Mouse (Mus musculus): ENCODE measurements at regions not wholly inside any gene's neighbourhood (a gene's known extent, or its start where the extent isn't known, plus 50 kb on each side); places are given as distances from the start of the nearest gene placed in this dataset.

DNA sequence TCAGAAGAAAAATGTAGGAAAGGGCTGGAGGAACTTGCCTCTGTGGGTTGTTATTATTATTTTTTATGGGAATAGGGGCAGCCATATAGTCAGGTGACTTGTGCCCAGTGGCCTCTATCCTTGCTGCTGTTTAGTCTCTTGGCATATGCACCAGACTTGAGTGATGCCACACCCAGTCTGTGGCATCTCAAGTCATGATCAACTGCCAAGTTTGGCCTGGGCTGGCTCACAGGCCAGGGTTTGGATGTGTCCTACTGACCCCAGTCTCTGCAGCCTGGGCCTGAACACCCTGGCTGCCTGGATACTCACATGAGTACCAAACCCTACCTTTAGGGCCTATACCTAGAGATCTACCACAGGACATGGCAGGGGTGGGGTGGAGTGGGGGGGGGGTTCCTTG is 133.8 kb downstream of the Cyp26a1 start:
- no peak for ATAC-seq (ENCODE audit: insufficient number of reproducible peaks, low FRiP score, low TSS enrichment)

DNA sequence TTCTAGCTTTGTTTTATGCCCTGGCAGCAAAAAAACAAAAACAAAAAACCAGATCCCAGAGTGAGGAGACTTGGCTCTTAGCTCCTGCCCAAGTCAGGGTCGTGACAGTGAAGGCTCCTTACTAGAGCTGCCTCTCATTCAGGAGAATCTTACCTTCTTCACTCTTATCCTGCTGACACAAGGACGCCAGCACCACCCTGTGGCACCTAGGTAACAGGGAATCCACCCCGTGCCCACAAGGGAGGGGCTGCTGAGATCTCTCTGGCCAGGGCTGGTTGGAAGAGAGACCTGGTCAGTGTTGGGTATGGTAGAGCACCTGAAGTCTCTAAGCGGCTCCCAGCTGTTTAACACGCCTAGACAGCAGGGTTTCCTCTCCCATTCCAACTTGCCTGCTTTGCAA is 139.3 kb downstream of the Cyp26a1 start:
- no peak for ATAC-seq (ENCODE audit: insufficient number of reproducible peaks, low FRiP score, low TSS enrichment)

All from cerebellum, adult (tissue).